Comparison of ENCODE assay signal across 27 mouse cellular contexts in genomic region chr10:14537102-14537501, GRCm38 (mm10). TPM values are rescaled to one million over a fixed set of nuclear protein-coding genes. Genes with fewer than 3 reads are reported as not detected.
A peak's percentile ranks its signal among the peaks of the same experiment; 100 is the strongest.
DNase-seq lines count a peak whose midpoint lies in the region; ATAC-seq and TF ChIP-seq lines count a peak whose summit lies in the region.
"Had no signal": no experiment of that assay in that cellular context is flagged by ENCODE, and none has a peak within 500 bp of the region (broad histone marks: within the 10 kb centered on the region; RNA-seq: fewer than 3 reads in every experiment).

No protein-coding gene starts in this region.

- no peak for TF ChIP-seq POLR2A in myocyte (IDR thresholded peaks at IDR 0.05; ENCODE audit: insufficient read length, low read depth)
- TF ChIP-seq POLR2A in lung, adult 2 months (IDR thresholded peaks at IDR 0.05; ENCODE audit: borderline replicate concordance, extremely low read depth, low read depth, low read length): no peak

- no peak for TF ChIP-seq CTCF in lung, adult 2 months (IDR thresholded peaks at IDR 0.05; ENCODE audit: insufficient read depth, low read length)
- no peak for TF ChIP-seq CTCF in hindbrain, postnatal 0 days (IDR thresholded peaks at IDR 0.05; ENCODE audit: low read depth)

- no peak overlapping the region for H3K9ac ChIP-seq in hindbrain, postnatal 0 days (replicated peaks; ENCODE audit: low read length)
- H3K9ac ChIP-seq: embryonic facial prominence, embryonic 12.5 days; forebrain, embryonic 13.5 days; forebrain, embryonic 15.5 days; forebrain, postnatal 0 days had no signal

- no peak overlapping the region for H3ac ChIP-seq in myocyte (ENCODE audit: control insufficient read depth, insufficient read length)

- no peaks in the 10 kb centered on the region for H3K36me3 ChIP-seq in myocyte (ENCODE audit: control insufficient read depth, insufficient read depth)
- H3K36me3 ChIP-seq in embryonic facial prominence, embryonic 10.5 days (replicated peaks): no peaks in the 10 kb centered on the region
- no peaks in the 10 kb centered on the region for H3K36me3 ChIP-seq in hindbrain, postnatal 0 days (ENCODE audit: insufficient read depth, low read length)
- H3K36me3 ChIP-seq: embryonic facial prominence, embryonic 12.5 days; forebrain, embryonic 15.5 days; G1E had no signal

- peak; percentile 24 for DNase-seq in 3T3-L1 (ENCODE audit: low read depth, low spot score)
- DNase-seq in embryonic facial prominence, embryonic 10.5 days (ENCODE audit: low spot score): no peak
- DNase-seq in left cerebral cortex, adult 8-10 months (ENCODE audit: low spot score in 2 of 2): no peak
- no peak for DNase-seq in lung, adult 2 months
- no peak for DNase-seq in hindbrain, postnatal 0 days (ENCODE audit: low spot score)
- DNase-seq: adrenal gland, adult 8-10 months; adrenal gland, postnatal 14 days; adrenal gland, postnatal 36 days; B cell, adult 2 months; cerebellum, adult 11-12 months; cerebellum, adult 2 months; cerebellum, adult 9-10 months; cerebellum, postnatal 10 days; cerebellum, postnatal 25 days; embryo, embryonic 11 days; forebrain, postnatal 0 days had no signal

- no peaks in the 10 kb centered on the region for H3K27me3 ChIP-seq in myocyte (ENCODE audit: control insufficient read depth, insufficient read depth, insufficient read length)
- H3K27me3 ChIP-seq in embryonic facial prominence, embryonic 10.5 days (replicated peaks; ENCODE audit: low read depth, poor library complexity, severe bottlenecking): no peaks in the 10 kb centered on the region
- H3K27me3 ChIP-seq in hindbrain, postnatal 0 days (ENCODE audit: insufficient read depth, low read length): no peaks in the 10 kb centered on the region
- H3K27me3 ChIP-seq: CH12.LX; embryonic facial prominence, embryonic 12.5 days; forebrain, embryonic 13.5 days; forebrain, embryonic 15.5 days; Patski had no signal

- no peaks in the 10 kb centered on the region for H3K79me2 ChIP-seq in myocyte (ENCODE audit: control insufficient read depth, insufficient read depth)

- H3K27ac ChIP-seq in embryonic facial prominence, embryonic 10.5 days (replicated peaks): no peak overlapping the region
- H3K27ac ChIP-seq in hindbrain, postnatal 0 days: no peak overlapping the region
- H3K27ac ChIP-seq: embryonic facial prominence, embryonic 12.5 days; forebrain, embryonic 13.5 days; forebrain, embryonic 15.5 days had no signal

- no peaks in the 10 kb centered on the region for H3K4me1 ChIP-seq in embryonic facial prominence, embryonic 10.5 days
- H3K4me1 ChIP-seq in lung, adult 2 months (ENCODE audit: control insufficient read depth, insufficient read depth, low read length): no peaks in the 10 kb centered on the region
- H3K4me1 ChIP-seq in hindbrain, postnatal 0 days (ENCODE audit: insufficient read depth, low read length): no peaks in the 10 kb centered on the region
- H3K4me1 ChIP-seq: embryonic facial prominence, embryonic 12.5 days; forebrain, embryonic 13.5 days; forebrain, embryonic 15.5 days had no signal

- H3K4me3 ChIP-seq in myocyte: no peak overlapping the region
- no peak overlapping the region for H3K4me3 ChIP-seq in embryonic facial prominence, embryonic 10.5 days
- H3K4me3 ChIP-seq in lung, adult 2 months (replicated peaks; ENCODE audit: extremely low read depth, low read depth, low read length): no peak overlapping the region
- no peak overlapping the region for H3K4me3 ChIP-seq in hindbrain, postnatal 0 days (ENCODE audit: low read length)
- H3K4me3 ChIP-seq: embryonic facial prominence, embryonic 12.5 days; forebrain, embryonic 13.5 days; forebrain, embryonic 15.5 days had no signal

- peak; percentile 77 for ATAC-seq in common myeloid progenitor, adult 5-6 weeks (replicated peaks; ENCODE audit: low read depth, poor library complexity, severe bottlenecking)
- peak; percentile 94 for ATAC-seq in megakaryocyte, adult 5-6 weeks (ENCODE audit: poor library complexity, severe bottlenecking)
- no peak for ATAC-seq in hindbrain, postnatal 0 days
- ATAC-seq: activated CD4-positive, CD25-positive, alpha-beta regulatory T cell, adult 4 months; CD4-positive, CD25-positive, alpha-beta regulatory T cell, adult 4 months; forebrain, embryonic 13.5 days; forebrain, embryonic 15.5 days; forebrain, postnatal 0 days; Patski had no signal

- no peak overlapping the region for H3K4me2 ChIP-seq in myocyte (ENCODE audit: low read depth)
- H3K4me2 ChIP-seq in hindbrain, postnatal 0 days (ENCODE audit: low read depth, low read length): no peak overlapping the region
- H3K4me2 ChIP-seq: embryonic facial prominence, embryonic 12.5 days; forebrain, embryonic 13.5 days; forebrain, embryonic 15.5 days had no signal

- 85% methylated on average over 3 of the region's 3 CpGs for WGBS in embryonic facial prominence, embryonic 10.5 days
- 75% methylated on average over 3 of the region's 3 CpGs for WGBS in lung, adult 2 months
- 89% methylated on average over 3 of the region's 3 CpGs for WGBS in hindbrain, postnatal 0 days

- H3K9me3 ChIP-seq in embryonic facial prominence, embryonic 10.5 days: no peaks in the 10 kb centered on the region
- H3K9me3 ChIP-seq in hindbrain, postnatal 0 days (ENCODE audit: low read length): no peaks in the 10 kb centered on the region
- H3K9me3 ChIP-seq: embryonic facial prominence, embryonic 12.5 days; forebrain, embryonic 13.5 days; forebrain, embryonic 15.5 days; G1E had no signal

TF ChIP-seq in myocyte, 11 proteins besides CTCF, POLR2A, EP300 and RAD21:
- TF ChIP-seq CEBPB (IDR thresholded peaks at IDR 0.05; ENCODE audit: insufficient read depth, poor library complexity, severe bottlenecking) (peak; percentile 79), USF1 (IDR thresholded peaks at IDR 0.05; ENCODE audit: low read depth) (no peak), REST (IDR thresholded peaks at IDR 0.05; ENCODE audit: insufficient read depth, insufficient read length) (no peak)

RNA-seq across cellular contexts. Expression of gene Adgrg6, which starts 8.4 kb away (rescaled TPM):
- 0.37 TPM in 1 of 2 replicates, not detected in the other for total RNA-seq in common myeloid progenitor, adult 5-6 weeks (2017)
- total RNA-seq in megakaryocyte, adult 5-6 weeks (2015): 2.5 and 3.6 TPM in 2 replicates
- 2.4 and 2.8 TPM in 2 replicates for total RNA-seq in megakaryocyte, adult 5-6 weeks (2017)
- 9.3 TPM for polyA plus RNA-seq in myocyte (2012; fragmentation: generic; extraction: Trizol)
- 0.53 and 0.79 TPM in 2 replicates for polyA plus RNA-seq in embryonic facial prominence, embryonic 10.5 days (2016; fragmentation: Nextera tagmentation; extraction: Ambion mirVana)
- 1 to 10 TPM; 3.2 to 4.3 (median 3.8) TPM for total RNA-seq in left cerebral cortex, adult 8-10 months (2022)
- 22.0 and 25.7 TPM in 2 replicates for polyA plus RNA-seq in lung, adult 2 months (2012; rRNA removed)
- 5.0 and 6.1 TPM in 2 replicates for total RNA-seq in hindbrain, postnatal 0 days (2014; rRNA removed)
- 2.2 and 2.4 TPM in 2 replicates for polyA plus RNA-seq in hindbrain, postnatal 0 days (2015; fragmentation: Nextera tagmentation; extraction: Ambion mirVana)
- total RNA-seq: CH12.LX had no signal
- polyA plus RNA-seq: activated CD4-positive, CD25-positive, alpha-beta regulatory T cell, adult 4 months; CD4-positive, CD25-positive, alpha-beta regulatory T cell, adult 4 months; G1E had no signal
